Mouse (Mus musculus) brain, embryonic 14.5 days (tissue): ENCODE data around the gene Olfr281.

Experiments
- CTCF ChIP-seq: fragments of 200-500 bp; IDR thresholded peaks from 2 replicates; pipeline ENCODE4 v1.5.1; 2012; ENCODE audit warnings: inconsistent platforms, mild to moderate bottlenecking, moderate library complexity, borderline replicate concordance; ENCODE audit not compliant: insufficient read depth, insufficient read length; ENCODE audit errors: extremely low read depth
- POLR2A ChIP-seq: fragments of 200-500 bp; IDR thresholded peaks from 2 replicates; pipeline ENCODE4 v1.6.1; 2012; ENCODE audit warnings: mild to moderate bottlenecking, inconsistent platforms, borderline replicate concordance; ENCODE audit not compliant: poor library complexity, insufficient read depth, insufficient read length, severe bottlenecking; ENCODE audit errors: extremely low read depth

DNA sequence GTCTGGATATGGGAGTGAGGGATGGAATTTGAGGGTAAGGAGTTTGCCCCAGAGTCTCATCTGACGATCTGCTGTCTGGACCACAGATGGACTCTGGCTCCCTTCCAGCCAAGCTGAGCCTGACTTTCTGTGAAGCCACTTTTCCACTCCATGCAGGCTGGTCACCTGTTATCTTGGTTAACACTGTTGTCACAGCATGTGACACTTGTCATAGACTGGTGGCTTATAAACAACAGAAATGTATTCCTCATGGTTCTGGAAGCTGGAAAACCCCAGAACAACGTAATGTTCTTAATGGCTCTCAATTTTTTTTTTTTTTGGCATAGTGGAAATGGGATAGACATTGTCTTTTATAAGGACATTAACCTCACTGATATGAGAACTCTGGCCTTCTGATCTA, 42.8 kb upstream of the Olfr281 start:
- TF ChIP-seq POLR2A, result no peak
- no peak for TF ChIP-seq CTCF
